ENCODE assay signal across 8 mouse cellular contexts in genomic region chr1:171249913-171250600, GRCm38 (mm10). TPM values are rescaled to one million over a fixed set of nuclear protein-coding genes. Genes with fewer than 3 reads are reported as not detected.
A peak's percentile ranks its signal among the peaks of the same experiment; 100 is the strongest.
DNase-seq lines count a peak whose midpoint lies in the region; ATAC-seq lines count a peak whose summit lies in the region.

Adamts4 (plus strand) TSS chr1:171250421.

- no peaks in the 10 kb centered on the region for H3K9me3 ChIP-seq in kidney, embryonic 14.5 days (ENCODE audit: control insufficient read depth, low read length)
- no peaks in the 10 kb centered on the region for H3K9me3 ChIP-seq in heart, embryonic 10.5 days

- peak within 1 kb of the TSS; percentile 89 for H3K27ac ChIP-seq in kidney, embryonic 14.5 days (ENCODE audit: low read depth, low read length)
- H3K27ac ChIP-seq in brown adipose tissue, adult 24 weeks (replicated peaks; ENCODE audit: low read depth, low read length), result peak within 1 kb of the TSS; percentile 86
- H3K27ac ChIP-seq in heart, embryonic 10.5 days, result peak within 1 kb of the TSS; percentile 98

- no peaks in the 10 kb centered on the region for H3K27me3 ChIP-seq in kidney, embryonic 14.5 days (ENCODE audit: control insufficient read depth, insufficient read depth, low read length)
- H3K27me3 ChIP-seq in heart, embryonic 10.5 days (ENCODE audit: insufficient read depth, poor library complexity, severe bottlenecking), result 0 out of 2 replicates have a peak, but pooled peaks cover 7% of the 10 kb centered on the region

- H3K4me1 ChIP-seq in kidney, embryonic 14.5 days (ENCODE audit: control insufficient read depth, insufficient read depth, low read length), result peaks cover 38% of the 10 kb centered on the region
- peaks cover 16% of the 10 kb centered on the region for H3K4me1 ChIP-seq in brown adipose tissue, adult 24 weeks (ENCODE audit: control insufficient read depth, insufficient read depth, insufficient read length, low read length)
- peaks cover 68% of the 10 kb centered on the region for H3K4me1 ChIP-seq in heart, embryonic 10.5 days

- H3K4me2 ChIP-seq in kidney, embryonic 14.5 days (replicated peaks; ENCODE audit: low read depth, low read length), result peak within 1 kb of the TSS; percentile 66

- no peak for ATAC-seq in kidney, embryonic 14.5 days (ENCODE audit: low FRiP score, low TSS enrichment)

- H3K4me3 ChIP-seq in kidney, embryonic 14.5 days (ENCODE audit: low read length), result peak within 1 kb of the TSS; percentile 41
- peak within 1 kb of the TSS; percentile 60 for H3K4me3 ChIP-seq in brown adipose tissue, adult 24 weeks (ENCODE audit: insufficient read depth, low read depth, low read length)
- peak within 1 kb of the TSS; percentile 49 for H3K4me3 ChIP-seq in heart, embryonic 10.5 days

- DNase-seq in kidney, adult 18-20 months, result no peak
- no peak for DNase-seq in heart, embryonic 10.5 days (ENCODE audit: low spot score)
- DNase-seq in kidney, postnatal 36 days, result peak; percentile 41 to 58
- peak; percentile 37 for DNase-seq in mesoderm, embryonic 11.5 days (ENCODE audit: low read depth, low spot score)
- DNase-seq in thymus, postnatal 14 days, result no peak
- no peak for DNase-seq in urinary bladder, postnatal 25 days (ENCODE audit: low spot score)

- peak within 1 kb of the TSS; percentile 54 for H3K9ac ChIP-seq in kidney, embryonic 14.5 days (ENCODE audit: low read depth, low read length)

- 13% methylated on average over 4 of the region's 5 CpGs for WGBS in kidney, embryonic 14.5 days
- WGBS in heart, embryonic 10.5 days, result 20% methylated on average over 5 of the region's 5 CpGs

- H3K36me3 ChIP-seq in kidney, embryonic 14.5 days (ENCODE audit: control insufficient read depth, insufficient read depth, low read length), result peaks cover 8% of the 10 kb centered on the region
- peaks cover 10% of the 10 kb centered on the region for H3K36me3 ChIP-seq in heart, embryonic 10.5 days

RNA-seq across cellular contexts. Expression of gene Adamts4, which starts in this region (rescaled TPM):
- polyA plus RNA-seq in kidney, embryonic 14.5 days (2014; fragmentation: Nextera tagmentation; extraction: Ambion mirVana), result 4.1 and 6.9 TPM in 2 replicates
- 0.50 and 1.2 TPM in 2 replicates for polyA plus RNA-seq in brown adipose tissue, adult 24 weeks (2012; ENCODE audit: insufficient read depth, insufficient read length, missing spikeins)
- 2.6 and 2.8 TPM in 2 replicates for polyA plus RNA-seq in heart, embryonic 10.5 days (2016; fragmentation: Nextera tagmentation; extraction: Ambion mirVana)

Comparison
In these comparisons a context has a peak if more than half of its experiments do, and no peak if none do; other contexts are left out.
1. DNase-seq: peak in kidney, postnatal 36 days (2 of 2) and mesoderm, embryonic 11.5 days (single experiment); none in kidney, adult 18-20 months (single experiment), heart, embryonic 10.5 days (single experiment), thymus, postnatal 14 days (single experiment) and urinary bladder, postnatal 25 days (single experiment).
2. Peak in every context shown above with its lines, with median percentiles within 50 percentile points of each other: H3K27ac ChIP-seq and H3K4me3 ChIP-seq.